Mouse (Mus musculus) thymus, adult 2 months (tissue): ENCODE results near the gene Pkp2. TPM values are rescaled to one million over a fixed set of nuclear protein-coding genes. Genes with fewer than 3 reads are reported as not detected.
"Not testable (repeated sequence)": the region's sequence is repeated elsewhere in the genome, so short reads cannot be mapped to it uniquely, and the experiment has no call there.

Source experiments
- DNase-seq: peaks from one replicate; pipeline ENCODE4 v3.0.0; 2021
- H3K27ac ChIP-seq: fragments of 200-500 bp; 2 replicates; pipeline ENCODE4 v1.5.1; 2012; ENCODE audit warnings: low read length, control low read depth; ENCODE audit not compliant: control insufficient read depth, insufficient read depth
- H3K27me3 ChIP-seq: fragments of 200-500 bp; 2 replicates; pipeline ENCODE4 v1.6.1; 2012; ENCODE audit warnings: mild to moderate bottlenecking, low read length, moderate library complexity, mixed read lengths; ENCODE audit not compliant: control insufficient read depth, insufficient read depth
- H3K36me3 ChIP-seq: fragments of 200-500 bp; 2 replicates; pipeline ENCODE4 v1.6.1; 2012; ENCODE audit warnings: mild to moderate bottlenecking, low read length, moderate library complexity; ENCODE audit not compliant: control insufficient read depth, insufficient read depth
- H3K4me1 ChIP-seq: fragments of 200-500 bp; replicated peaks from 2 replicates; pipeline ENCODE4 v1.6.1; 2012; ENCODE audit warnings: low read length; ENCODE audit not compliant: control insufficient read depth, insufficient read depth
- H3K4me3 ChIP-seq: fragments of 200-500 bp; 2 replicates; pipeline ENCODE4 v1.5.1; 2012; ENCODE audit warnings: mild to moderate bottlenecking, low read length, control low read depth, moderate library complexity; ENCODE audit not compliant: control insufficient read depth, insufficient read depth
- CTCF ChIP-seq: fragments of 200-500 bp; IDR thresholded peaks from 2 replicates; pipeline ENCODE4 v1.5.1; 2012; ENCODE audit warnings: mild to moderate bottlenecking, control low read depth, low read length, moderate library complexity, borderline replicate concordance; ENCODE audit not compliant: control insufficient read depth, poor library complexity, insufficient read depth; ENCODE audit errors: extremely low read depth
- POLR2A ChIP-seq: fragments of 200-500 bp; IDR thresholded peaks from 2 replicates; pipeline ENCODE4 v1.6.1; 2012; ENCODE audit warnings: mild to moderate bottlenecking, low read length, control low read depth, moderate library complexity; ENCODE audit not compliant: control insufficient read depth, poor library complexity, insufficient read depth; ENCODE audit errors: extremely low read depth
- WGBS: fragments of 180-500 bp; shearing (Covaris S2); methylation state at CpG from one replicate; pipeline ENCODE4 v1.1.7; 2018; 5-methylcytosine and 5-hydroxymethylcytosine counted together
- polyA plus RNA-seq: library from polyadenylated mRNA; depleted of rRNA; stranded (reverse); fragments of >200 nt; gene quantifications from 2 replicates; pipeline ENCODE4 v1.2.3, GENCODE M21; 2012

Gene Pkp2
- polyA plus RNA-seq, 1 experiment, result 4.5 TPM

- 97% methylated on average over 1 of the region's 1 CpGs for WGBS
- Histone ChIP-seq H3K27ac (no peak overlapping the region), H3K4me3 (no peak overlapping the region), H3K4me1 (peaks cover 4% of the 10 kb centered on the region; the same call in 1 of the 2 replicates), H3K36me3 (no peaks in the 10 kb centered on the region), H3K27me3 (peaks cover 11% of the 10 kb centered on the region)
- DNase-seq, result no peak
- no peak for TF ChIP-seq POLR2A
- TF ChIP-seq CTCF, result no peak
Measured at GRCm38 (mm10) chr16:16216934-16217333, 3.8 kb downstream of the Pkp2 start.

- Histone ChIP-seq H3K27ac (no peak overlapping the region), H3K4me3 (no peak overlapping the region), H3K4me1 (no peaks in the 10 kb centered on the region), H3K27me3 (no peaks in the 10 kb centered on the region), H3K36me3 (no peaks in the 10 kb centered on the region)
- DNase-seq, result no peak
- WGBS, result 48% methylated on average over 3 of the region's 3 CpGs
- TF ChIP-seq CTCF (no peak), POLR2A (no peak)
Measured at GRCm38 (mm10) chr16:16219835-16220234, 6.7 kb downstream of the Pkp2 start.

GRCm38 (mm10) chr16:16222651-16223050 is 9.5 kb downstream of the Pkp2 start:
- TF ChIP-seq CTCF (no peak), POLR2A (no peak)
- Histone ChIP-seq H3K4me1 (no peaks in the 10 kb centered on the region), H3K4me3 (no peak overlapping the region), H3K27ac (no peak overlapping the region), H3K36me3 (no peaks in the 10 kb centered on the region), H3K27me3 (no peaks in the 10 kb centered on the region)
- WGBS, result 83% methylated on average over 1 of the region's 1 CpGs
- DNase-seq, result no peak

- DNase-seq, result no peak
- Histone ChIP-seq H3K4me1 (no peaks in the 10 kb centered on the region), H3K27ac (no peak overlapping the region), H3K36me3 (no peaks in the 10 kb centered on the region), H3K4me3 (no peak overlapping the region), H3K27me3 (no peaks in the 10 kb centered on the region)
- whole genome bisulfite sequencing, result 77% methylated on average over 4 of the region's 4 CpGs
- TF ChIP-seq POLR2A (no peak), CTCF (no peak)
Measured at GRCm38 (mm10) chr16:16224506-16224924, 11.4 kb downstream of the Pkp2 start.

- TF ChIP-seq CTCF (no peak), POLR2A (no peak)
- H3K27me3 ChIP-seq, result no peaks in the 10 kb centered on the region
- no peak overlapping the region for H3K4me3 ChIP-seq
- 96% methylated on average over 22 of the region's 22 CpGs for WGBS
- no peaks in the 10 kb centered on the region for H3K36me3 ChIP-seq
- H3K4me1 ChIP-seq, result no peaks in the 10 kb centered on the region
- no peak for DNase-seq
- H3K27ac ChIP-seq, result no peak overlapping the region
Measured at GRCm38 (mm10) chr16:16225828-16226227, 12.7 kb downstream of the Pkp2 start.

- H3K4me3 ChIP-seq, result no peak overlapping the region
- TF ChIP-seq POLR2A (no peak), CTCF (no peak)
- no peaks in the 10 kb centered on the region for H3K4me1 ChIP-seq
- H3K27me3 ChIP-seq, result no peaks in the 10 kb centered on the region
- 98% methylated on average over 5 of the region's 5 CpGs for WGBS
- H3K36me3 ChIP-seq, result no peaks in the 10 kb centered on the region
- DNase-seq, result no peak
- no peak overlapping the region for H3K27ac ChIP-seq
Measured at GRCm38 (mm10) chr16:16230439-16230838, 17.3 kb downstream of the Pkp2 start.

- no peaks in the 10 kb centered on the region for H3K27me3 ChIP-seq
- no peaks in the 10 kb centered on the region for H3K4me1 ChIP-seq
- H3K4me3 ChIP-seq, result no peak overlapping the region
- WGBS, result 57% methylated on average over 2 of the region's 2 CpGs
- TF ChIP-seq POLR2A (no peak), CTCF (no peak)
- no peaks in the 10 kb centered on the region for H3K36me3 ChIP-seq
- DNase-seq, result no peak
- H3K27ac ChIP-seq, result no peak overlapping the region
Measured at GRCm38 (mm10) chr16:16233919-16234318, 20.8 kb downstream of the Pkp2 start.

GRCm38 (mm10) chr16:16236681-16237080 is 23.6 kb downstream of the Pkp2 start:
- not testable (repeated sequence) for H3K4me3 ChIP-seq, DNase-seq, H3K27ac ChIP-seq, H3K4me1 ChIP-seq, H3K36me3 ChIP-seq, H3K27me3 ChIP-seq
- WGBS, result 94% methylated on average over 9 of the region's 9 CpGs
